Mouse (Mus musculus) MEL (cell line): ENCODE results near the gene Uggt2. TPM values are rescaled to one million over a fixed set of nuclear protein-coding genes. Genes with fewer than 3 reads are reported as not detected.

Source experiments
- DNase-seq: peaks from one replicate; pipeline ENCODE4 v3.0.0; 2011; ENCODE audit warnings: low read depth, low spot score
- H3K27ac ChIP-seq: 2 replicates; pipeline ENCODE4 v1.5.1; 2012; ENCODE audit warnings: low read depth, mild to moderate bottlenecking, control low read depth, low read length, moderate library complexity; ENCODE audit not compliant: control insufficient read depth
- H3K27me3 ChIP-seq, 2 experiments: fragments of 150-350 bp in 1 of 2; sonication (generic) in 1 of 2; 2 replicates each; pipeline ENCODE4 v1.6.1; 2012; ENCODE audit warnings: low read length in 2 of 2, mild to moderate bottlenecking in 2 of 2, improper control_type of control experiment in 1 of 2, moderate library complexity in 1 of 2; ENCODE audit not compliant: insufficient read depth in 2 of 2, control insufficient read depth in 1 of 2
- H3K36me3 ChIP-seq, 2 experiments: 2 replicates each; pipeline ENCODE4 v1.6.1; 2012 to 2014; ENCODE audit warnings: low read length in 2 of 2, improper control_type of control experiment in 1 of 2, inconsistent platforms in 1 of 2, mild to moderate bottlenecking in 1 of 2; ENCODE audit not compliant: insufficient read depth in 2 of 2, control insufficient read depth in 1 of 2
- H3K4me1 ChIP-seq, 2 experiments: fragments of 150-350 bp in 1 of 2; sonication (generic) in 1 of 2; 2 replicates each; pipeline ENCODE4 v1.6.1; 2012; ENCODE audit warnings: low read length in 2 of 2, improper control_type of control experiment in 1 of 2, mild to moderate bottlenecking in 1 of 2; ENCODE audit not compliant: insufficient read depth in 2 of 2, control insufficient read depth in 1 of 2
- H3K4me3 ChIP-seq, 2 experiments: fragments of 150-350 bp in 1 of 2; sonication (generic) in 1 of 2; 2 replicates each; pipeline ENCODE4 v1.5.1; 2012; ENCODE audit warnings: low read depth in 2 of 2, low read length in 2 of 2, mild to moderate bottlenecking in 2 of 2, moderate library complexity in 2 of 2, control low read depth in 1 of 2, improper control_type of control experiment in 1 of 2; ENCODE audit not compliant: control insufficient read depth in 1 of 2, insufficient read depth in 1 of 2
- H3K79me2 ChIP-seq: 2 replicates; pipeline ENCODE4 v1.6.1; 2012; ENCODE audit warnings: mild to moderate bottlenecking, low read length, moderate library complexity; ENCODE audit not compliant: control insufficient read depth, poor library complexity, insufficient read depth
- H3K9ac ChIP-seq: 2 replicates; pipeline ENCODE4 v1.6.1; 2012; ENCODE audit warnings: low read depth, mild to moderate bottlenecking, control low read depth, low read length, moderate library complexity; ENCODE audit not compliant: control insufficient read depth, poor library complexity, severe bottlenecking
- H3K9me3 ChIP-seq: fragments of 150-350 bp; sonication (generic); replicated peaks from 2 replicates; pipeline ENCODE4 v1.6.1; 2012; ENCODE audit warnings: mild to moderate bottlenecking, low read length, improper control_type of control experiment, moderate library complexity; ENCODE audit not compliant: insufficient read depth
- CHD1 ChIP-seq: IDR thresholded peaks from 2 replicates; pipeline ENCODE4 v1.6.1; 2012; ENCODE audit warnings: low read depth, mild to moderate bottlenecking, inconsistent platforms, low read length, improper control_type of control experiment
- CHD2 ChIP-seq: IDR thresholded peaks from 2 replicates; pipeline ENCODE4 v1.6.1; 2011; ENCODE audit warnings: low read length, improper control_type of control experiment
- ETS1 ChIP-seq: IDR thresholded peaks from 2 replicates; pipeline ENCODE4 v1.6.1; 2012; ENCODE audit warnings: low read depth, mild to moderate bottlenecking, inconsistent platforms, low read length, improper control_type of control experiment, moderate library complexity
- GATA1 ChIP-seq: IDR thresholded peaks from 2 replicates; pipeline ENCODE4 v1.6.1; 2011; ENCODE audit warnings: low read depth, low read length, improper control_type of control experiment
- HCFC1 ChIP-seq: IDR thresholded peaks from 2 replicates; pipeline ENCODE4 v1.6.1; 2012; ENCODE audit warnings: low read depth, mild to moderate bottlenecking, inconsistent platforms, low read length, improper control_type of control experiment, moderate library complexity
- KAT2A ChIP-seq: conservative IDR thresholded peaks from 2 replicates; pipeline ENCODE4 v1.6.1; 2012; ENCODE audit warnings: low read depth, low read length, improper control_type of control experiment, inconsistent platforms
- MAX ChIP-seq: IDR thresholded peaks from 2 replicates; pipeline ENCODE4 v1.6.1; 2011; ENCODE audit warnings: low read length, improper control_type of control experiment
- TBP ChIP-seq: IDR thresholded peaks from 2 replicates; pipeline ENCODE4 v1.8.0; 2011; ENCODE audit warnings: low read depth, low read length, improper control_type of control experiment
- TCF12 ChIP-seq: IDR thresholded peaks from 2 replicates; pipeline ENCODE4 v1.6.1; 2014; ENCODE audit warnings: low read depth, mild to moderate bottlenecking, inconsistent platforms, low read length, improper control_type of control experiment, moderate library complexity
- UBTF ChIP-seq: IDR thresholded peaks from 2 replicates; pipeline ENCODE4 v1.6.1; 2012; ENCODE audit warnings: low read depth, mild to moderate bottlenecking, inconsistent platforms, low read length, improper control_type of control experiment, moderate library complexity, borderline replicate concordance; ENCODE audit not compliant: insufficient read depth
- USF1 ChIP-seq: IDR thresholded peaks from 2 replicates; pipeline ENCODE4 v1.6.1; 2014; ENCODE audit warnings: low read depth, mild to moderate bottlenecking, inconsistent platforms, low read length, improper control_type of control experiment, moderate library complexity
- USF2 ChIP-seq, 2 experiments: IDR thresholded peaks; 2 replicates each; pipeline ENCODE4 v1.6.1; 2011 to 2012; ENCODE audit warnings: improper control_type of control experiment in 2 of 2, low read length in 2 of 2, borderline replicate concordance in 1 of 2, inconsistent platforms in 1 of 2, low read depth in 1 of 2, mild to moderate bottlenecking in 1 of 2; ENCODE audit not compliant: insufficient read depth in 1 of 2
- ZC3H11A ChIP-seq: IDR thresholded peaks from 2 replicates; pipeline ENCODE4 v1.6.1; 2012; ENCODE audit warnings: low read depth, mild to moderate bottlenecking, inconsistent platforms, low read length, improper control_type of control experiment
- ZKSCAN1 ChIP-seq: IDR thresholded peaks from 2 replicates; pipeline ENCODE4 v1.6.1; 2012; ENCODE audit warnings: low read depth, mild to moderate bottlenecking, inconsistent platforms, low read length, improper control_type of control experiment, moderate library complexity
- ZMIZ1 ChIP-seq: IDR thresholded peaks from 2 replicates; pipeline ENCODE4 v1.6.1; 2012; ENCODE audit warnings: low read depth, mild to moderate bottlenecking, inconsistent platforms, low read length, improper control_type of control experiment, moderate library complexity
- polyA plus RNA-seq, 2 experiments: library from polyadenylated mRNA; stranded (reverse) in 1 of 2; unstranded in 1 of 2; fragments of >175 nt in 1 of 2; fragments of >200 nt in 1 of 2; gene quantifications; 2 replicates each; pipeline versions ENCODE4 v1.2.1 to v1.2.4; 2012; ENCODE audit warnings: low replicate concordance in 2 of 2, low read depth in 1 of 2; ENCODE audit not compliant: insufficient read length in 2 of 2, insufficient read depth in 1 of 2, missing spikeins in 1 of 2
- total RNA-seq: library from RNA; depleted of rRNA; stranded (reverse); fragments of 300-350 nt; gene quantifications from 2 replicates; pipeline ENCODE4 v1.2.3, GENCODE M21; 2012

Uggt2 gene
- total and polyA plus RNA-seq, 3 experiments, result 0.23 to 0.31 TPM; not detected in 1

DNA sequence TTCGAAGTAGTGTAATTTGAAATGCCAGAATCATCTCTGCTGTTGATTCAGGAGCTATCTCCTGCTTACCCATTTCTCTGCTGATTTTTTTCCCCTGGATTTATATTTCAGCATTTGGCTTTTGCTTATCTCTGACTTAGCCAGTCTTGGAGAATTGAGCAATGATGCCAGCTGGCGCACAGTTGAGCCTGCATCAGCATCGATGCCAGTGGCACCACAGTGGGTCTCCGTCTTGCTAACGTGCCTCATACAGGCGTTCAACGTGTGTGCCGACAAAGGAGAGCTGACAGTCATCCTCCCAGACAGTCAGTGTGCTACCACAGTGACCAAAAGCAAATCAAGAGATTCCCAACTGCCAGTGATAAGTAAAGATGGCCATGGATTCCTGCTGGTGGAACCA lies 8.4 kb upstream of the Uggt2 start:
- H3K4me1 ChIP-seq, result no peaks in the 10 kb centered on the region
- TF ChIP-seq HCFC1, result no peak
- no peak for TF ChIP-seq CHD1
- no peak for TF ChIP-seq CHD2
- no peak for TF ChIP-seq TBP
- no peak for TF ChIP-seq UBTF
- no peak for TF ChIP-seq ETS1
- TF ChIP-seq ZC3H11A, result no peak
- TF ChIP-seq ZKSCAN1, result no peak
- TF ChIP-seq USF1, result no peak
- no peak for TF ChIP-seq USF2 (IDR thresholded peaks at IDR 0.05; ENCODE audit: borderline replicate concordance in 1 of 2, insufficient read depth in 1 of 2, low read depth in 1 of 2, low read length in 2 of 2)
- no peak for DNase-seq
- H3K27ac ChIP-seq, result no peak overlapping the region
- H3K79me2 ChIP-seq, result no peaks in the 10 kb centered on the region
- no peak overlapping the region for H3K4me3 ChIP-seq
- H3K9me3 ChIP-seq, result no peaks in the 10 kb centered on the region
- no peaks in the 10 kb centered on the region for H3K36me3 ChIP-seq
- no peaks in the 10 kb centered on the region for H3K27me3 ChIP-seq
- H3K9ac ChIP-seq, result no peak overlapping the region

DNA sequence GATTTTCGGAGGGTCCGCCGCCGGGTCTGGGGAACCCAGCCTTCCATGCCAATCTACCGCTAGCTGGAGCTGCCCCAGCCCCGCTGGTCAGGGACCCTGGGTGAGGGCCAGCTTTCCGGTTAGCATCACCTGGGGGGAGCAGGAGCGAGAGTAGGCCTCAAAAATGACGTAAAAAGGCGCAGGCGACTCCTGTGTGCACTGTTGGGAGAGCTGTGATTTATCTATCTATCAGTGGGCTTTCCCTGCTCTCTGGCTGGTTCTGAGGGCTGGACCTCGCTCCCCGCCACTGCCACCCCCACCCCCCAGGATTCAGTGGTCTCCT lies 301 bp upstream of the Uggt2 start:
- no peak for DNase-seq
- H3K9me3 ChIP-seq, result no peaks in the 10 kb centered on the region
- TF ChIP-seq KAT2A, result no peak
- TF ChIP-seq MAX, result no peak
- TF ChIP-seq USF1, result no peak
- no peak for TF ChIP-seq ZMIZ1
- TF ChIP-seq ZC3H11A, result no peak
- TF ChIP-seq TBP, result no peak
- no peak for TF ChIP-seq ETS1
- no peak for TF ChIP-seq GATA1
- no peak for TF ChIP-seq TCF12
- TF ChIP-seq UBTF, result no peak
- H3K79me2 ChIP-seq, result no peaks in the 10 kb centered on the region
- no peaks in the 10 kb centered on the region for H3K4me1 ChIP-seq
- H3K27ac ChIP-seq, result no peak overlapping the region
- H3K4me3 ChIP-seq, result no peak overlapping the region
- no peak overlapping the region for H3K9ac ChIP-seq
- no peaks in the 10 kb centered on the region for H3K27me3 ChIP-seq
- H3K36me3 ChIP-seq, result no peaks in the 10 kb centered on the region
